ENCODE assay signal across 8 mouse cellular contexts in the genomic region with DNA sequence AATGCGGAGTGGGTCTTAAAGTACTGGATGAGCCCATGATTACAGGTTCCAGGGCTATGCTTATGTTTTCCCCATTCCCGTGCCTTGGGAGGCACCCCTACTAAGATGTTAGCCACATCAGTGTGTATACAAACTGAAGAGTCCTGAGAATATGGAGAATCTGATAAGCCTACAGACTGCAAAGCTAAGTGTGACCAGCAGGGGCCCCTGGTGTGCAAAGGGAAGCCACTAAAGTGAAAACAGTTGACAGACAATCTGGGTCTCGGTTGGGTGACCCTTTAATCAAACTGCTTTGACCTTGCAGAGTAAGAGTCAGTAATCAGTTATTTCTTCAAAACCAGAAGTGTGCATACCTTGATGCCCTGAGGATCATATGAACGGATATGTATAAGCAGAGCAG. TPM values are rescaled to one million over a fixed set of nuclear protein-coding genes. Genes with fewer than 3 reads are reported as not detected.
DNase-seq lines count a peak whose midpoint lies in the region; ATAC-seq and TF ChIP-seq lines count a peak whose summit lies in the region.

No protein-coding gene starts in this region.

- no peak overlapping the region for H3K4me2 ChIP-seq in hindbrain, postnatal 0 days (ENCODE audit: low read depth, low read length)
- no peak overlapping the region for H3K4me2 ChIP-seq in hindbrain, embryonic 13.5 days
- no peak overlapping the region for H3K4me2 ChIP-seq in heart, embryonic 11.5 days

- no peak overlapping the region for H3K27ac ChIP-seq in hindbrain, postnatal 0 days
- H3K27ac ChIP-seq in hindbrain, embryonic 13.5 days, result no peak overlapping the region
- no peak overlapping the region for H3K27ac ChIP-seq in ES-E14 (ENCODE audit: insufficient read depth, low read depth, low read length, poor library complexity, severe bottlenecking)
- H3K27ac ChIP-seq in heart, embryonic 11.5 days (ENCODE audit: low read depth, low read length), result no peak overlapping the region

- H3K9me3 ChIP-seq in hindbrain, postnatal 0 days (ENCODE audit: low read length), result no peaks in the 10 kb centered on the region
- peaks cover 9% of the 10 kb centered on the region; the same call in 1 of the 2 replicates for H3K9me3 ChIP-seq in hindbrain, embryonic 13.5 days
- no peaks in the 10 kb centered on the region for H3K9me3 ChIP-seq in ES-E14 (ENCODE audit: control insufficient read depth, insufficient read depth, low read depth, low read length)
- 0 out of 2 replicates have a peak, but pooled peaks cover 5% of the 10 kb centered on the region for H3K9me3 ChIP-seq in heart, embryonic 11.5 days (replicated peaks; ENCODE audit: control insufficient read depth, low read length)

- no peak for ATAC-seq in hindbrain, postnatal 0 days
- no peak for ATAC-seq in hindbrain, embryonic 13.5 days (ENCODE audit: low FRiP score)
- no peak for ATAC-seq in heart, embryonic 11.5 days (replicated peaks; ENCODE audit: insufficient number of reproducible peaks, low FRiP score, low TSS enrichment)

- no peaks in the 10 kb centered on the region for H3K4me1 ChIP-seq in hindbrain, postnatal 0 days (ENCODE audit: insufficient read depth, low read length)
- no peaks in the 10 kb centered on the region for H3K4me1 ChIP-seq in hindbrain, embryonic 13.5 days (replicated peaks)
- H3K4me1 ChIP-seq in ES-E14 (ENCODE audit: control insufficient read depth in 2 of 2, insufficient read depth in 2 of 2, low read length in 2 of 2, poor library complexity in 1 of 2), result no peaks in the 10 kb centered on the region
- no peaks in the 10 kb centered on the region for H3K4me1 ChIP-seq in heart, embryonic 11.5 days (ENCODE audit: control insufficient read depth, insufficient read depth, low read length)

- no peaks in the 10 kb centered on the region for H3K27me3 ChIP-seq in hindbrain, postnatal 0 days (ENCODE audit: insufficient read depth, low read length)
- no peaks in the 10 kb centered on the region for H3K27me3 ChIP-seq in hindbrain, embryonic 13.5 days
- no peaks in the 10 kb centered on the region for H3K27me3 ChIP-seq in heart, embryonic 11.5 days (ENCODE audit: control insufficient read depth, insufficient read depth, low read length)

- H3K9ac ChIP-seq in hindbrain, postnatal 0 days (replicated peaks; ENCODE audit: low read length), result no peak overlapping the region
- no peak overlapping the region for H3K9ac ChIP-seq in hindbrain, embryonic 13.5 days
- H3K9ac ChIP-seq in ES-E14 (ENCODE audit: insufficient read depth, low read depth, low read length, poor library complexity, severe bottlenecking), result no peak overlapping the region
- no peak overlapping the region for H3K9ac ChIP-seq in heart, embryonic 11.5 days (ENCODE audit: low read depth, low read length)

- in situ Hi-C loops in ES-E14 (cut with MboI; ENCODE audit: low sequenced_read_pairs in 2 of 2, unreplicated experiment in 2 of 2), result no loop called here

- H3K4me3 ChIP-seq in hindbrain, postnatal 0 days (ENCODE audit: low read length), result no peak overlapping the region
- H3K4me3 ChIP-seq in hindbrain, embryonic 13.5 days, result no peak overlapping the region
- no peak overlapping the region for H3K4me3 ChIP-seq in ES-E14 (ENCODE audit: insufficient read depth in 1 of 2, low read depth in 1 of 2, low read length in 2 of 2, poor library complexity in 1 of 2, severe bottlenecking in 1 of 2)
- H3K4me3 ChIP-seq in heart, embryonic 11.5 days (ENCODE audit: low read depth, low read length), result no peak overlapping the region

- intact Hi-C loops in gastrocnemius, postnatal 36 days (cut with DNase I), result loop anchor here (10.0 kb wide), 1 partner anchor 96 kb away; no protein-coding TSS in a partner anchor

- TF ChIP-seq CTCF in hindbrain, postnatal 0 days (IDR thresholded peaks at IDR 0.05; ENCODE audit: low read depth), result peak; percentile 49; the same call in 1 of the 2 replicates

- WGBS in hindbrain, postnatal 0 days, result 60% methylated on average over 4 of the region's 4 CpGs
- 66% methylated on average over 4 of the region's 4 CpGs for WGBS in hindbrain, embryonic 13.5 days
- WGBS in heart, embryonic 11.5 days (ENCODE audit: insufficient replicate concordance), result 64% methylated on average over 4 of the region's 4 CpGs

- DNase-seq in hindbrain, postnatal 0 days (ENCODE audit: low spot score), result no peak
- DNase-seq in 416B (ENCODE audit: low read depth) (peak; percentile 57), ES-E14 (ENCODE audit: low read depth, low spot score) (peak; percentile 13)
- peak; percentile 30 to 35 for DNase-seq in kidney, postnatal 4 days
- no peak for DNase-seq in urinary bladder, adult 2 months (ENCODE audit: low spot score)
- no peak for DNase-seq in gastrocnemius, postnatal 36 days

- H3K36me3 ChIP-seq in hindbrain, postnatal 0 days (ENCODE audit: insufficient read depth, low read length), result no peaks in the 10 kb centered on the region
- H3K36me3 ChIP-seq in hindbrain, embryonic 13.5 days, result no peaks in the 10 kb centered on the region
- no peaks in the 10 kb centered on the region for H3K36me3 ChIP-seq in ES-E14 (ENCODE audit: control insufficient read depth, insufficient read depth, low read length, poor library complexity, severe bottlenecking)
- H3K36me3 ChIP-seq in heart, embryonic 11.5 days (ENCODE audit: control insufficient read depth, insufficient read depth, low read length), result no peaks in the 10 kb centered on the region

TF ChIP-seq in ES-E14, 5 proteins besides CTCF, POLR2A, EP300 and RAD21:
- TF ChIP-seq ZNF384 (IDR thresholded peaks at IDR 0.05; ENCODE audit: low read depth, low read length), result no peak
- TF ChIP-seq CHD2 (IDR thresholded peaks at IDR 0.05; ENCODE audit: low read depth, low read length), result no peak
- no peak for TF ChIP-seq MAFK (IDR thresholded peaks at IDR 0.05; ENCODE audit: insufficient read depth, low read depth, low read length)
- TF ChIP-seq ZC3H11A (IDR thresholded peaks at IDR 0.05; ENCODE audit: borderline replicate concordance, low read depth, low read length), result no peak
- no peak for TF ChIP-seq HCFC1 (IDR thresholded peaks at IDR 0.05; ENCODE audit: borderline replicate concordance, insufficient read depth, low read length)

RNA-seq across cellular contexts. Expression of gene Htr2a, which starts 21.8 kb away (rescaled TPM):
- total RNA-seq in hindbrain, postnatal 0 days (2014; rRNA removed), result 8.3 and 8.7 TPM in 2 replicates
- polyA plus RNA-seq in hindbrain, postnatal 0 days (2015; fragmentation: Nextera tagmentation; extraction: Ambion mirVana), result 2.4 TPM in 2 replicates
- polyA plus RNA-seq in hindbrain, embryonic 13.5 days (2015; fragmentation: Nextera tagmentation; extraction: Ambion mirVana), result 1.6 and 2.0 TPM in 2 replicates
- 0.18 TPM in 1 of 2 replicates, not detected in the other for total RNA-seq in ES-E14 (2012; rRNA removed)
- 0.75 and 0.84 TPM in 2 replicates for polyA plus RNA-seq in urinary bladder, adult 2 months (2012; rRNA removed)
- under 1 TPM; 0.15 to 0.31 TPM for total RNA-seq in gastrocnemius, postnatal 36 days (2021)
- 0.59 and 0.89 TPM in 2 replicates for polyA plus RNA-seq in heart, embryonic 11.5 days (2014; fragmentation: Nextera tagmentation; extraction: Ambion mirVana)

Comparison
In these comparisons a context has a peak if more than half of its experiments do, and no peak if none do; other contexts are left out.
1. DNase-seq: peak in 416B (single experiment), ES-E14 (single experiment) and kidney, postnatal 4 days (2 of 2); none in hindbrain, postnatal 0 days (single experiment), urinary bladder, adult 2 months (single experiment) and gastrocnemius, postnatal 36 days (0 of 2).